Mouse (Mus musculus): ENCODE data around the gene C87436. TPM values are rescaled to one million over a fixed set of nuclear protein-coding genes. Genes with fewer than 3 reads are reported as not detected.

C87436 gene
- polyA plus RNA-seq (2012; rRNA removed): 10.4 and 13.4 TPM in 2 replicates

GRCm38 (mm10) chr6:86438272-86439118 is at the start of gene C87436:
Gene C87436 (plus strand): TSS chr6:86438374.
- TF ChIP-seq POLR2A (IDR thresholded peaks at IDR 0.05; ENCODE audit: borderline replicate concordance, extremely low read depth, low read depth, low read length) (peak; percentile 90), CTCF (IDR thresholded peaks at IDR 0.05; ENCODE audit: insufficient read depth, low read length) (peak; percentile 25; the same call in 1 of the 2 replicates)
- peak; percentile 96 for DNase-seq
- peaks cover 3% of the 10 kb centered on the region for H3K4me1 ChIP-seq (ENCODE audit: control insufficient read depth, insufficient read depth, low read length)
- peak within 1 kb of the TSS; percentile 99 for H3K4me3 ChIP-seq (replicated peaks; ENCODE audit: extremely low read depth, low read depth, low read length)
- WGBS: under 1% methylated on average over 59 of the region's 59 CpGs

DNA sequence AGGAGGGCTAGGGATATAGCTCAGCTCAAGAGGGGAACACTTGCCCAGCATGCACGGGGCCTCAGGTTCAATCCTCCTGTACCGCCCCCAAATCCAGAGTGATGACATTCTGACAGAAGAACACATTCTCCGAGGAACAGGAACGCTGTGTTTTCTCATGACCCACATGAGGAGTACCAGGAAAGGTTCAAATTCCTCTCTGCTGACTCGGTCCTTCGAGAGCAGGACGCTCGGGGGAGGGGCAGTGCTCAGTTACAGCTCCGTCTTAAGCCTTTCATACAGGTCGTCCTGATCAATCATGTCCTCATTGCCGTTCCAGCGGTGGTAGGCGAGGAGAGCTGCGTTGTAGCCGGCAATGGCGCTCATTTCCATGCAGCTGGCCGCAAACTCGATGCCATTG is 49.7 kb upstream of the C87436 start:
- TF ChIP-seq CTCF (IDR thresholded peaks at IDR 0.05; ENCODE audit: insufficient read depth, low read length) (no peak), POLR2A (IDR thresholded peaks at IDR 0.05; ENCODE audit: borderline replicate concordance, extremely low read depth, low read depth, low read length) (no peak)
- H3K4me3 ChIP-seq (replicated peaks; ENCODE audit: extremely low read depth, low read depth, low read length): no peak overlapping the region
- 68% methylated on average over 18 of the region's 18 CpGs for WGBS
- DNase-seq: no peak
- H3K4me1 ChIP-seq (ENCODE audit: control insufficient read depth, insufficient read depth, low read length): no peaks in the 10 kb centered on the region

GRCm38 (mm10) chr6:86391326-86391725 is 46.8 kb upstream of the C87436 start:
- H3K4me1 ChIP-seq (ENCODE audit: control insufficient read depth, insufficient read depth, low read length): no peaks in the 10 kb centered on the region
- TF ChIP-seq CTCF (IDR thresholded peaks at IDR 0.05; ENCODE audit: insufficient read depth, low read length) (no peak), POLR2A (IDR thresholded peaks at IDR 0.05; ENCODE audit: borderline replicate concordance, extremely low read depth, low read depth, low read length) (no peak)
- H3K4me3 ChIP-seq (replicated peaks; ENCODE audit: extremely low read depth, low read depth, low read length): no peak overlapping the region
- 94% methylated on average over 5 of the region's 5 CpGs for whole genome bisulfite sequencing
- DNase-seq: no peak

- no peak for DNase-seq
- H3K4me1 ChIP-seq (ENCODE audit: control insufficient read depth, insufficient read depth, low read length): 0 out of 2 replicates have a peak, but pooled peaks cover 3% of the 10 kb centered on the region
- no peak for TF ChIP-seq CTCF (IDR thresholded peaks at IDR 0.05; ENCODE audit: insufficient read depth, low read length)
- no peak for TF ChIP-seq POLR2A (IDR thresholded peaks at IDR 0.05; ENCODE audit: borderline replicate concordance, extremely low read depth, low read depth, low read length)
- H3K4me3 ChIP-seq (replicated peaks; ENCODE audit: extremely low read depth, low read depth, low read length): no peak overlapping the region
- WGBS: 100% methylated on average over 1 of the region's 1 CpGs
Measured at GRCm38 (mm10) chr6:86393187-86393586, 45.0 kb upstream of the C87436 start.

DNA sequence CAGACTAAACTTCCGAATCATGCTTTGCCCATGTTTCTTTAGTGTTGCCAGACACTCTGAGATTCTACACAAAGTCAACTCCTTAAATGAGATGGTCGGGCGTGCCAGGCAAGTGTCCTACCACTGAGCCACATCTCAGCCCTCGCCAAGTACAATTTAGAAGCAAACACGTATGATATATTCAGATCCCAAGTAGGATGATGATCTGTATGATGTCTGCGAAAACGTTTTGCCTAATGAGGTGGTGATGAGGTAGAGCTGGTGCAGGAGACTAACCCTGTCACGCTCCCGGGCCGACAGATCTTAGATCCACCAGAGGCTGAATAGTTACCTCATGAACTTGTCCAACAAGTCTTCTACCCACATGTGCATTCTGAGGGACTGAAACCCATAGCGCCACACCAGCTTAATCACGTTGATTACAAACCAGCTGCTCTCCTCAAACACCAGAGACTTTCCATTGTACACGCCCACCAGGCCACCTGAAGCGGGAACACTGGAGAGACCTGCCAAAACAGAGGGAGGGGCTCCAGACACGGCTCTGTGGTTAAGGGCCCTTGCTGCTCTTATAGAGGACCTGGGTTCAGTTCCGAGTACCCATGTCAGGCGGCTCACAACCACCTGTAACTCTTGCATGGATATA is 44.0 kb upstream of the C87436 start:
- no peak for DNase-seq
- H3K4me3 ChIP-seq (replicated peaks; ENCODE audit: extremely low read depth, low read depth, low read length): no peak overlapping the region
- 83% methylated on average over 17 of the region's 17 CpGs for WGBS
- TF ChIP-seq POLR2A (IDR thresholded peaks at IDR 0.05; ENCODE audit: borderline replicate concordance, extremely low read depth, low read depth, low read length) (no peak), CTCF (IDR thresholded peaks at IDR 0.05; ENCODE audit: insufficient read depth, low read length) (no peak)
- 0 out of 2 replicates have a peak, but pooled peaks cover 3% of the 10 kb centered on the region for H3K4me1 ChIP-seq (ENCODE audit: control insufficient read depth, insufficient read depth, low read length)

DNA sequence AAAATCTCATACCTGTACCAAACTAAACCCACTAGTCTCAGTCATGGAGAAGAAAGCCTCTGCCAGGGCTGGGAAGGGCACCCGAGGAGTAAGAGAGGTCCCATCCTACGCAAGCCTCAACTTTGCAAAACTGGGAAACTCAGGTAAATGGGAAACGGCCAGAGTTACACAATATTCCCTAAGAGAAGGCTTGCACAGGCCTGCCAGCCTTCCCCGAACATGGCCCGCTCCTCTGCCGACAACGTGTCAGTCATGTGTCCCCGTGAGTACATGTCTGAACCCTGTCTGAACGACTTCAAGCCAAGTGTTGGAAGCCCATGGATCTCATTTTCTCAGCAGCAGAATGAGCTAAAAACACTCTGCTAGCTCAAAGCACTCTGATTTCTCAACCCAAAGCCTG is 43.2 kb upstream of the C87436 start:
- TF ChIP-seq POLR2A (IDR thresholded peaks at IDR 0.05; ENCODE audit: borderline replicate concordance, extremely low read depth, low read depth, low read length) (no peak), CTCF (IDR thresholded peaks at IDR 0.05; ENCODE audit: insufficient read depth, low read length) (no peak)
- 0 out of 2 replicates have a peak, but pooled peaks cover 3% of the 10 kb centered on the region for H3K4me1 ChIP-seq (ENCODE audit: control insufficient read depth, insufficient read depth, low read length)
- no peak for DNase-seq
- WGBS: 88% methylated on average over 9 of the region's 9 CpGs
- no peak overlapping the region for H3K4me3 ChIP-seq (replicated peaks; ENCODE audit: extremely low read depth, low read depth, low read length)

GRCm38 (mm10) chr6:86395969-86396368 is 42.2 kb upstream of the C87436 start:
- TF ChIP-seq POLR2A (IDR thresholded peaks at IDR 0.05; ENCODE audit: borderline replicate concordance, extremely low read depth, low read depth, low read length) (no peak), CTCF (IDR thresholded peaks at IDR 0.05; ENCODE audit: insufficient read depth, low read length) (no peak)
- 0 out of 2 replicates have a peak, but pooled peaks cover 3% of the 10 kb centered on the region for H3K4me1 ChIP-seq (ENCODE audit: control insufficient read depth, insufficient read depth, low read length)
- no peak for DNase-seq
- WGBS: 19% methylated on average over 10 of the region's 10 CpGs
- H3K4me3 ChIP-seq (replicated peaks; ENCODE audit: extremely low read depth, low read depth, low read length): peak overlapping the region; percentile 89

- peak; percentile 91 for DNase-seq
- H3K4me3 ChIP-seq (replicated peaks; ENCODE audit: extremely low read depth, low read depth, low read length): peak within 1 kb of the TSS; percentile 89
Measured at GRCm38 (mm10) chr6:86396581-86397256, 41.5 kb upstream of the C87436 start, which contains the start of gene Pcyox1. Gene Pcyox1 (minus strand): TSS chr6:86397154.

More at GRCm38 (mm10) chr6:86396581-86397256, 41.5 kb upstream of the C87436 start, which contains the start of gene Pcyox1:
- H3K4me1 ChIP-seq (ENCODE audit: control insufficient read depth, insufficient read depth, low read length): 0 out of 2 replicates have a peak, but pooled peaks cover 3% of the 10 kb centered on the region
- TF ChIP-seq POLR2A (IDR thresholded peaks at IDR 0.05; ENCODE audit: borderline replicate concordance, extremely low read depth, low read depth, low read length): peak; percentile 94
- TF ChIP-seq CTCF (IDR thresholded peaks at IDR 0.05; ENCODE audit: insufficient read depth, low read length): no peak
- under 1% methylated on average over 51 of the region's 51 CpGs for WGBS

Measured in lung, adult 2 months (tissue).